Mouse (Mus musculus) CH12F3 (cell line): ENCODE results near the gene Ufc1.

Experiments
- in situ Hi-C: fragments of 300-500 bp; cut with MboI; formaldehyde crosslinking; loops from 2 replicates; pipeline ENCODE4 v1.14.3; 2020; ENCODE audit warnings: low sequenced_read_pairs

Ufc1 gene

DNA sequence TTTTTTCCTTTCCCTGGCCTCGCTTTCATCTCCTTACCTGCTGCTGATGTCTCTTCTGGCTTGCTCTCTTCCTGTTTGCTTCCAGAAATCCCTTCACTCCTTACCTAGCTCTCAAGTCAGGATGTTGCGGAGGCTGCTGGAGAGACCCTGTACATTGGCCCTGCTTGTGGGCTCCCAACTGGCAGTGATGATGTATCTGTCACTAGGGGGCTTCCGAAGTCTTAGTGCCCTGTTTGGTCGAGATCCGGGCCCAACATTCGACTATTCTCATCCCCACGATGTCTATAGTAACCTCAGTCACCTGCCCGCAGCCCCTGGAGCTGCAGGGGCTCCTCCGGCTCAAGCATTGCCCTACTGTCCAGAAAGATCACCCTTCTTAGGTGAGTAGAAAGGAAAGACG is 23.2 kb downstream of the Ufc1 start:
- in situ Hi-C loops, result no loop called here

DNA sequence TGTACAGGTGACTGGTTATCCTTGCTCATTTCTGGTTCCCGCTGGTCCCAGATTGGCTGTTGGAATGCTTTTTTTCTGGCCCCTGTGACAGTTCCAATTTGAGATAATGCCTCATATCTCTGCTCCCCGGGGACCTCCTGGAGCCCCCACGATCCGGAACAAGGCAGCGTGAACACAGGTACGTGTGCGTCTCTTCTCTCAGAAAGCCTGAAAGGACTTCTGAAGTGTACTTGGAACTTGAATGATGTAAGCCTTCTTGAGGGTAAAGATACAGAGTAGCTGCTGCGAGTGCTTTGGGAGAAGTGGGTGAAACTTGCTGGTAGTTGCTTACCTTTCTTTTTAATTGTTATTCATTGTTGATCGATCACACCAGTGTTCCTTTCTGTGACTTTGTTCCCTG is 23.6 kb downstream of the Ufc1 start:
- in situ Hi-C loops, result no loop called here

DNA sequence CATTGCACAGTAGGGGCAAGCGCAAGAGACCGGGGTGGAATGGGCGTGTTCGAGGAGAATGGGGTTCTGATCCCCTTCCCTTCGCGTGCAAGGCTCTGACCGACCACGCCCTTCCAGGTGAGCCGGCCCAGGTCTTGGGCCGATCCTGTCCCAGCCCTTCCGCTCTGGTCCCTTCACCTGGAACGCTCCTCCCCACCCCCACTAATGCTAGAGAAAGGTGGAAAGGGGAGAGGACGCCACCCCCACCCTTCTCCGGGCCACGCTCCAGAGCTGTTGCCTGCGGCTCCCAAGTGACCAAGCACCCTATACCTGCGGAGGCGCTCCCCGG is 24.3 kb downstream of the Ufc1 start:
- in situ Hi-C loops, result no loop called here

DNA sequence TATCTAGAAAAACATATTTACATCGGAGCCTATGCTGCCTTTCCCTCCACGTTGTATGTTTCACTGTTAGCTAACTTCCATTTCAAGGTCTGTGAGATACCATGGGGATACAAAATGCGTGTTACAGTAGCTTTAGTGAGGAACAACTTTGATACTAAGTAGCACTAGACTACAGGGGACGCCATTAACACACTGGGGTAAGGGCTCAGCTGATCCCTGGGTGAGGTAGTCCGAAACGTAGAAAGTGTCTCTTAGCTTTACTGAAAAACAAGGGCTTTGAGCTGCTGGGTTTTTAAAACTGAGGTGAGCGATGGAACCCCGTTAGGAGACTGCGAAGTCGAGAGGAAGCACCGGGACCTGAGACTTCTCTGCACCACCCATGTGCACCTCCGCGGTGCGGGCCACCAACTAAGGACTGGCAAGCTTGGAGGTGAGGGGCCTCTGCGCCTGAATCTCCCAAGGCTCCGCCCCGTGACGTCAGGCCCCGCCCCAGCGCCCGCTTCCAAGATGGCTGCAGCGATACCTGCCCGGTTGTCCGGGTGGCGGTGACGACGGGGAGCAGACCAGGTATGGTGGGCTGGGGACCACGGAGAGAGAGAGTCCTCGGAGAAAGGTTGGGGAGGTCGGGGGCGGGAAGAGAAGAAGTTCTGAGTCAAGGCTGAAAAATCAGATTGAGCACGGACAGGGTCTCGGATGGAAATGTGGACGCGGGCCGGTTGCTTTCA is 24.8 kb downstream of the Ufc1 start, which contains the start of gene B4galt3:
B4galt3 (plus strand) TSS at position 481 of the 725 bp plus-strand sequence.
- in situ Hi-C loops, result no loop called here

DNA sequence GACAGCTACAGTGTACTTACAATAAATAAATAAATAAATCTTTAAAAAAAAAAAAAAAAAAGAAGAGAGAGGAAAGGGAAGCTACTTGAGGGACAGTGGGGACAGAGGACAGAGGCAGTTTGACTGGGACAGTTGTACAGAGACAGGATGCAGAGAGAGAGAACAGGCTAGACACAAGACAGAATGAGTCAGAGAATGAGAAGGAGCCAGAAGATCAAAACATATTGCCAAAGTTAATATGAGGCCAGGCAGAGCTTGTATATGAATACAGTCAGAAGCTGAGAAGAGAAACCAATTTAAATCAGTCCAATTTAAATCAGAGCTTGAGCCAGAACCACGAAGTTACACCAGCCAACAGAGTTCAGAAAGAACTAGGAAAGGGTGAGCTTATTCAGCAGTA is 26.5 kb downstream of the Ufc1 start:
- in situ Hi-C loops, result no loop called here

DNA sequence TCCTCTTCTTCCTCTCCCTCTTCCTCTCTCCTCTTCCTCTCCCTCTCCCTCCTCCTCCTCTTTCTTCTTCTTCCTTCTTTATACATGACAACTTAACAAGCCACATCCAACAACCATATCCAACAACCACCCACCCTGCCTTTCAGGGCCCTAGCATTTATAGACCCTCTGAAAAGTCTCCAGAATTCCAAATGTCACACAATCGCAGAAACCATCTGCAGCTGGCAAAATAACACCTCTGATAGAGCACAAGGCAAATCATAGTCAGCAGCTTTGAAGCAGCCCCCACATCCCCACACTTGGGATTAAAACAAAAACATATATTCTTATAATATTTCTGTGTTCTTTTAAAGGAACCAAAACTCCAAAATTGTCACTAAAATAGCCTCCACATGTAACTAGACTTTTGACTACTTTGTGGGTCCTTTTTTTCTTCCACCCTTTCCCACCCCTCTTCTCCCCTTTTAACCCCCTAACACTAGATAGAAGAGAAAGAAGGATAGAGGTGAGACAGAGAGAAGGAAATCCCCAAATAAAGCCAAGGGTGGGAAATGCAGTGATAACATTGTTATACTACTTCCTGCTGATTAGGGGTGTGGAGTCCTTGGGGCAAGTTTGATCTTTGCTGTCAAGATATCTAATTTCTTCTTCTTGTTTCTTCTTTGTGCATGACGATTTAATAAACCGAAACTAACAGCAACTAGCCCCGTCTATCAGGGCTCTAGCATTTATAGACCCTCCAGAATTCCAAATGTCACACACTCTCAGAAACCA is 28.7 kb downstream of the Ufc1 start:
- in situ Hi-C loops, result no loop called here

DNA sequence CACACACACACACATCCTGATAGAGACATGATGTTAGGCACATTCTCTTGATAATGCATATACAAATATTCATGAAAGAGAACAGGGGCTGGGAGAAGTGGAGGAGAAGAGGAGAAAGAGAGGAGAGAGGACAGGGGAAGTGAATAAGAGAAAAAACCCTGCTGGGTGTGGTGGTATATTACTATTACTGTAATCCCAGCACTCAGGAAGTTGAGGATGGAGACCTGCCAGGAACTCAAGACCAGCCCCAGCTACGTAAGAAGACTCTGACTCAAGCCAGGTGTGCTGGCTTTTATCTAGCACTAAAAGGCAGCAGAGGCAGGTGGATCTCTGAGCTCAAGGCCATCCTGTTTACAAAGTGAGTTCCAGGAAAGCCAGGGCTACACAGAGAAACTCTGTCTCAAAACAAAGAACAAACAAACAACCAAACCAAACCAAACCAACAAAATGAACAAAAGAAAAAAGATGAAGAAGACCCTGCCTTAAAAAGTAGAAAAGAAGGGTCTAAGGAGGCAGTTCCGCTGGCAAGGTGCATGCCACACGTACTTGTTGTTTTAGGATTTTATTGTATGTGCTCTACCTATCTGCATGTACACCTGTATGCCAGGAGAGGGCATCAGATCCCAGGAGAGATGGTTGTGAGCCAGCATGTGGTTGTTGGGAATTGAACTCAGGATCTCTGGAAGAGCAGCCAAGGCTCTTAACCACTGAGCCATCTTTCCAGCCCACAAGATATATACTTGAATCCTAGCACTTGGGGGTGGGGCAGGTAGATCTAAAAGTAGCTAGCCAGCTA is 31.0 kb downstream of the Ufc1 start:
- in situ Hi-C loops, result no loop called here

DNA sequence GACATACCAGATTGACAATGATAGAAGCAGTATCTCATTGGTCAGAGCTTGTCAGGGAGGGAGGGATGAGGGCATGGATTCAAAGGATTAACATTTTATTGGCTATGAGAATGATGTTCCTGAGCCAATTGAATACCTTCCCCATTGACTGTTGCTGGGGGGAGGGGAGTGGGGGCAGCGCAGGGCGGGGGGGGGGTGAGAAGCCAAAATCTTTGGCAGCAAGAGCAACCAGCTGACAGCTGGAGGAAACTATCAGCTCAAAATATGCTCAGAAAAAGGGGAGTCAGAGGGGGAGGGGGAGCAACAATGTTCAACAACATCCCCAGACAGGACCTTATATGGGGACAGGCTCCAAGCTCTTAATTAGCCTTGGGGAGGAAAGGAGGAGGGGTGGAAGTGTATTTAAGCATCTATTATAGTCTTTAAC is 31.6 kb downstream of the Ufc1 start:
- in situ Hi-C loops, result no loop called here

DNA sequence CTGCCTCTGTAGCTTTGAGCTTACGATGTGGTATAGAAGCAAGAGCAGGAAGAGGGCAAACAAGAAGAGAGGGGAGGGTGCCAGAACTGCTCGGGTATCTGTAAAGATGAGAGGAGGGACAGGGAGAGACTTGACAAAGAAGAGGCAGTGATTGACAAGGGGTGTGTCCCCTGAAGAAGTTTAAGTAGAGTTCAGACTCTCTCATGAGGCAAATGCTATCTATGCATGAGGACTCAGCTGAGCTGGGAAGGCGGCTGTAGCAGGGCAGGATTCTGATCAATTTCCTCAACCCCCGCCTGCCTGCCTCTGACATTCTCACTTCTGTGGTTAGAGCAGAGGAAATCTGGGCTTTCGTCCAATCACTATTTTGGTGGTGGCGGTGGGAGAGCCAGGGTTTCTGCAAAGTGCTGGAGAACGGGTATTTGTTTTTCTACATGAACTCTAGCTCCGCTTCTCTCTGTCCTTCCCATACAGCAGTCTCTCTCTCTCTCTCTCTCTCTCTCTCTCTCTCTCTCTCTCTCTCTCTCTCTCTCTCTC is 32.2 kb downstream of the Ufc1 start:
- in situ Hi-C loops, result no loop called here

DNA sequence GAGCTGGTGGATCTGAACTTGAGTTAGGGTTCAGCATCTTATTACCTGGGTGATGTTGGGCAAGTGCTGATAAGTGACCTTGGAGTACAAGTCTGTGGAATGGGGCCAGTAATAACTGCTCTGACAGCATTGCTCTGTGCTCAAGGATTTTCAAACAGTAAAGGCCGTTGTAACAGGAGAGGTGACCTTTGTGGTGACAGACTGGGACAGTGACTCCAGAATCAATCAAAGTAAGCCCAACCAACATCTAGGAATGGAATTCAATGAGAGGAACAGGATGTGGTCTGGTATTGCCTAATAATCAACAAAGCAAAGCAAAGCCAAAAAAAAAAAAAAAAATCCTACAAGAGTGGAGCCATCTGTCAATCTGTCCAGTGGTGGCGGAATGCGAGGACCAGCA is 34.5 kb downstream of the Ufc1 start:
- in situ Hi-C loops, result no loop called here

DNA sequence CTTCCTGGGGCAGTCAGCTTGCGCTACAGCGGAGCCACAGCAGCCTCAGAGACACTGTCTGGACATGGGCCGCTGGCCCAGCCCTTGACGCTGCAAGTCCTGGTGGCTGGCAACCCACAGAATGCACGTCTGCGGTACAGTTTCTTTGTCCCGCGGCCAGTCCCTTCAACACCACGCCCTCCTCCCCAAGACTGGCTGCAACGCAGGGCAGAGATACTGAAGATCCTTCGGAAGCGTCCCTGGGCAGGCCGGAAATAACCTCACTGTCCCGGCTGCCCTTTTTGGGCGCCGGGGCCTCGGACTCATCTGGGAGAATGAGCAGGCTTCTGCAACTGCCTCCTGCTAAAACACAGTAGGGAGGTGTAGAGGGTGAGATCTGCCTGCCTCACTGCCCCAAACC is 35.9 kb downstream of the Ufc1 start:
- in situ Hi-C loops, result no loop called here

DNA sequence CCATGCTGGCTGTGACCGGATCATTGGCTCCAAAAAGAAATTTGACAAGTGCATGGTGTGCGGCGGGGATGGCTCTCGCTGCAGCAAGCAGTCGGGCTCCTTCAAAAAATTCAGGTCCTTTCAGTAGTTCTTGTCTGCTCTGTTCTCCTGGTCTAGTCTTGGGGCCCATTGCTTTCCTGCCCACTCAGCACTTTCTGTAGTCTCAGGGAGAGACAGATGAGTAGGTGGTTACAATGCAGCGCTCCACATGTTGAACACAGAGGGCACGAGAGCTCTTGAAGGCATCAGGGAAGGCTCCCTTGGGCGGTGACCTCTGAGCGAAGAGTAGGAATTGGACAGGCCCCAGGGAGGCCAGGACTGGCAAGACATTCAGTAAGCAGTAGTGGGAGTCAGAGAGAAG is 37.0 kb downstream of the Ufc1 start:
- in situ Hi-C loops, result no loop called here

DNA sequence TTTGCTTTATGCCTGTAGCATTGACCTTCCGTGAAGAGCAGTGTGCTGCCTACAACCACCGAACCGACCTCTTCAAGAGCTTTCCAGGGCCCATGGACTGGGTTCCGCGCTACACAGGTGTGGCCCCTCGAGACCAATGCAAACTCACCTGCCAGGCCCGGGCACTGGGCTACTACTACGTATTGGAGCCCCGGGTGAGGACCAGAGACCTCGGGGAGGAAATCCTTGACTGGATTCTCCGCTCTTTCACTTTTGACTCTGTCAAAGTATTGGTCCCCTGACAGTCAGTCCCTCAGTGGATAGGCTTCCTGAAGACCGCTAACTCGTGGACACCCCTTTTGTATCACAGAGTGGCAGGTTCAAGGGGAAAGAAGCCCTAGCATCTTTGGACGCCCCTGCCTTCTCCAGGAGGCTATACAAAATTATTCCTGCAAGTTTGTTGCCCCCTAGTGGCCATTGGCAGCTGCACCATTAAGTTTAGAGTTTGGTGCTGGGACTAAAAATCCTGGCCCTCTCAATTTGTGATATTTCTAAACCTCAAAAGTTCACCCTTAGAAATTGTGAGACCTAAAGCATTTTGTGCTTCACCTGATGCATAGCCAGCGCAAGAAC is 37.8 kb downstream of the Ufc1 start:
- in situ Hi-C loops, result no loop called here

DNA sequence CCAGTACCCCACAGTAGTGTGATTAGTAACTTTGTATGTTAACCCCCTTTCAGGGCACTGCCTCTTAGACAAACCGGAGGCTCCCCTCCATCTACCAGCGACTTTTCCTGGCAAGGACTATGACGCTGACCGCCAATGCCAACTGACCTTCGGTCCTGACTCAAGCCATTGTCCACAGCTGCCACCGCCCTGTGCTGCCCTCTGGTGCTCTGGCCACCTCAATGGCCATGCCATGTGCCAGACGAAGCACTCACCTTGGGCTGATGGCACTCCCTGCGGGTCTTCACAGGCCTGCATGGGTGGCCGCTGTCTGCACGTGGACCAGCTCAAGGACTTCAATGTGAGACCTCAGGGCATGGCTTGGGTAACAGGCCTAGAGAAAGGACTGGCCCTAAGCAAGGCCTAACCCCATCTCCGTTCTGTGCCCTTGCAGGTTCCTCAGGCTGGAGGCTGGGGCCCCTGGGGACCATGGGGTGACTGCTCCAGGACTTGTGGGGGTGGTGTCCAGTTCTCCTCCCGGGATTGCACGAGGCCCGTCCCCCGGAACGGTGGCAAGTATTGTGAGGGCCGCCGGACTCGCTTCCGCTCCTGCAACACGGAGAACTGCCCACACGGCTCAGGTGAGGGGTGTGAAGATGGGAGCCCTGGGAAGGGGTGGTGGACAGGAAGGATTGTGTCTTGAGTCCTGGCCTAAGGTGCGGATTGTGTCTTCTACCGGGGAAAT is 38.6 kb downstream of the Ufc1 start:
- in situ Hi-C loops, result no loop called here

DNA sequence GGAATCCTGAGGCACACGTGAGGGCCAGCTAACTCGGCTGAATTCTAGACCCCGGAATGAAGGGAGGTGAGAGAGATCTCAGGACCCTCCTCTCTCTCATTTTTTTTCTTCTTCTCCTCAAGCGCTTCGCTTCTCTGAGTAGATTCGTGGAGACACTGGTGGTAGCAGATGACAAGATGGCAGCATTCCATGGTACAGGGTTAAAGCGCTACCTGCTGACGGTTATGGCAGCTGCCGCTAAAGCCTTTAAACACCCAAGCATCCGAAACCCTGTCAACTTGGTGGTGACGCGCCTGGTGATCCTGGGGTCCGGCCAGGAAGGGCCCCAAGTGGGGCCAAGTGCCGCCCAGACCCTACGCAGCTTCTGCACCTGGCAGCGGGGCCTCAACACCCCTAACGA is 42.4 kb downstream of the Ufc1 start:
- in situ Hi-C loops, result no loop called here

DNA sequence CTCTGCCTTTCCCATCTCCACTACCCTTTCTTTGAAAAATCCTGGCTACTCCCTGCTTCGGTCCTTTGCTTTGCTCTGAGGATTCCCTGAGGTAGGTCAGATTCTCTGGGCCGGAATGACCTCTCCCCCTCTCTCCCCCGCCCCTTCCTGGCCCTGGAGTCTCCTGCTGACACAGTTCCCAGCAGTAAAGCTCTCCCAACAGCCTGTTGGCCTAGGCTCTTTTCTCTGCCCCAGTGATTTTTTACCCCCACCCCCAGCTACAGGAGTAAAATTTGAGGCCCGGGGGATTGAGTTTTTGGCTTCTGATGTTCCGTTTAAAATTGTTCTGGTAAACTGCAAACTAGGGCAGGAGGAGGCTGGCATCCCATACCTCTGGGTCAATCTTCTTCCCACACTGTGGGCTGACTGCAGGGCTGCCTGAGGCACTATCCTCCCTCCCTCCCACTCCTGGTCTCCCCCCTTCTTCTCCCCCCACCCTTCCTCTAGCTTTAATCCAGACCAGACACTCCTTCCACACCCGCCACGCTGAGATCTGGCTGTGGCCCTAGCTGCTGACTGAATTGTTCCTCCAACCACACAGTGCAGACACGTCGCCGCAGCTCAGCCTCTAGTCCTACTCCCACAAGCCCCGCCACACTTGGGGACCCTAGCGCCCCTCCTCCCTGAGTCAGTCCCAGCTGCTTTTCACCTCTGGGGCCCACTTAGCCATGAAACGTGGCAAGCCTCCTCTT is 43.1 kb downstream of the Ufc1 start:
- in situ Hi-C loops, result no loop called here

DNA sequence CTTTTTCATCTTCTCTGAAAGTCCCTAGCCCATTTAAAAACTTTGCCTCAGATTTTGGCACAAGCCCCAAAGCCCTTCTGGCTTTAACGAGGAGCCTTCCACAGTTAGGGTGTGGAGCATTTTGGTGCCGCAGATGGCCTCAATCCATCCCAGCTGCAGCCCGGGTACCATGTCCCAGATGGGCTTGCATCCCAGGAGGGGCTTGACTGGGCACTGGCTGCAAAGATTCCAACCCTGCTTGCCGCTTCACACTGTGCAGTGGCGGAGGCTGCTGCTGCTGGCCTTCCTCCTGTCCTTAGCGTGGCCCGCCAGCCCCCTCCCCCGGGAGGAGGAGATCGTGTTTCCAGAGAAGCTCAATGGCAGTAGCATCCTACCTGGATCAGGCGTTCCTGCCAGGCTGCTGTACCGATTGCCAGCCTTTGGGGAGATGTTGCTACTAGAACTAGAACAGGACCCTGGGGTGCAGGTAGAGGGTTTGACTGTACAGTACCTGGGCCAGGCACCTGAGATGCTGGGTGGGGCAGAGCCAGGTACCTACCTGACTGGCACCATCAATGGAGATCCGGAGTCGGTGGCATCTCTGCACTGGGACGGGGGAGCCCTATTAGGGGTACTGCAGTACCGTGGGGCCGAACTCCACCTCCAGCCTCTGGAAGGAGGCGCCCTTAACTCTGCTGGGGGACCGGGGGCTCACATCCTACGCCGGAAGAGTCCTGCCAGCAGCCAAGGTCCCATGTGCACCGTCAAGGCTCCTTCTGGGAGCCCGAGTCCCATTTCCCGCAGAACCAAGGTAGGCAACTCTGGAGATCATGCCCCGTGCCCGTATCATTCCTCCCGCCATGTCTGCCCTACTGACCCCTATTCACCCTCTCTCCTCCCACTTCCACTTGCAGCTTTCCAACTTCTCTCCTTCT is 43.9 kb downstream of the Ufc1 start, which contains the start of gene Ndufs2:
Ndufs2 (minus strand) TSS at position 709 of the 914 bp plus-strand sequence.
- in situ Hi-C loops, result no loop called here

DNA sequence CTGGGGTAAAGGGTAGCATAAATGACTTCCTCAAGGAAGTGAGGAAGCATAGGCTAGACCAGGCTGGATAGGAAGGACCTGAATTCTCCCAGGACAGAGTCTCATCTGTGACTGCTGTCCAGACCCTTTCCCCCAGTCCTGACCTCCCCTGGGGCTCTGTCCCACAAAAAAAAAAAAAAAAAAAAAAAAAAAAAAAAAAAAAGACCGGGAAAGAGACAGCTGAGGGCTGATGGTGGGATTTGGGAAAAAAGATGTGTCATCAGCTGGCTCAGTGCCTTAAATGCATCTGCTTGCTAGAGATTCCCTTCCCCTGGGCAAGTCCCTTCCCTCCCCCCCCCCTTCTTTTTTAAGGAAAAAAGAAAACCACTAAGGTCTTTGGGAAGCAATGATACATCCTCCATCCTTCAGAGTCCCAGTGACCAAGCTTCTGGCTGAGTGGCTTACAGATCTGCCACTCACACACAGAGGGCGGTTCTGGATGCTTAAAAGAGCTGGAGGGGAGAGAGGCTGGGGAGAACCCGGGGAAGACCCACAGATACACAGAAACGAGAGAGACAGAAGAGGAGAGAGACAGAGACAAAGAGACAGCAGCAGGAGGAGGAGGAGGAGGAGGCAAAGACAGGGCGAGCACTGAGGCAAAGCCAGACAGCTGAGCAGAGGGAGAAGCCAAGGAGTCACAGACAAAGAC is 44.8 kb downstream of the Ufc1 start, which contains the start of gene Adamts4:
Adamts4 (plus strand) TSS at position 509 of the 688 bp plus-strand sequence.
- in situ Hi-C loops, result no loop called here
